Mouse (Mus musculus) lung, embryonic 15.5 days (tissue): ENCODE measurements around the gene Lrrc17. TPM values are rescaled to one million over a fixed set of nuclear protein-coding genes. Genes with fewer than 3 reads are reported as not detected.
"Not testable (repeated sequence)": the region's sequence is repeated elsewhere in the genome, so short reads cannot be mapped to it uniquely, and the experiment has no call there.

Experiments used
- ATAC-seq: fragments of 200-750 bp; cut with Nextera tagmentation; 2 replicates; pipeline ENCODE4 v1.8.0; 2017; ENCODE audit warnings: moderate number of reproducible peaks, borderline replicate concordance; ENCODE audit not compliant: low FRiP score, low TSS enrichment; ENCODE audit errors: extremely low read depth
- H3K27ac ChIP-seq: fragments of 300-500 bp; sonication (generic); 2 replicates; pipeline ENCODE4 v1.5.1; 2015; ENCODE audit warnings: moderate library complexity, mild to moderate bottlenecking, inconsistent platforms
- H3K27me3 ChIP-seq: fragments of 300-500 bp; sonication (generic); 2 replicates; pipeline ENCODE4 v1.6.1; 2015; ENCODE audit warnings: inconsistent platforms
- H3K36me3 ChIP-seq: fragments of 300-500 bp; sonication (generic); 2 replicates; pipeline ENCODE4 v1.6.1; 2015; ENCODE audit warnings: inconsistent platforms
- H3K4me1 ChIP-seq: fragments of 300-500 bp; sonication (generic); 2 replicates; pipeline ENCODE4 v1.6.1; 2015; ENCODE audit warnings: inconsistent platforms
- H3K4me2 ChIP-seq: fragments of 300-500 bp; sonication (generic); 2 replicates; pipeline ENCODE4 v1.6.1; 2015; ENCODE audit warnings: inconsistent platforms, mild to moderate bottlenecking, moderate library complexity
- H3K4me3 ChIP-seq: fragments of 300-500 bp; sonication (generic); 2 replicates; pipeline ENCODE4 v1.5.1; 2015; ENCODE audit warnings: mild to moderate bottlenecking, inconsistent platforms
- H3K9ac ChIP-seq: fragments of 300-500 bp; sonication (generic); 2 replicates; pipeline ENCODE4 v1.6.1; 2015; ENCODE audit warnings: inconsistent platforms
- H3K9me3 ChIP-seq: fragments of 300-500 bp; sonication (generic); 2 replicates; pipeline ENCODE4 v1.6.1; 2016; ENCODE audit warnings: inconsistent platforms
- WGBS: fragments of 180-500 bp; shearing (Covaris S2); methylation state at CpG from one replicate; pipeline ENCODE4 v1.1.7; 2015; 5-methylcytosine and 5-hydroxymethylcytosine counted together
- polyA plus RNA-seq: library from polyadenylated mRNA; unstranded; fragments of >200 nt; fragmentation: Nextera tagmentation; extraction: Ambion mirVana; gene quantifications from 2 replicates; pipeline ENCODE4 v1.2.1, GENCODE M21; 2015

Lrrc17 gene
- polyA plus RNA-seq, 1 experiment from 2014 or later = 54.0 TPM

GRCm38 (mm10) chr5:21575210-21575550 is 31.8 kb downstream of the Lrrc17 start:
- WGBS = 75% methylated on average over 13 of the region's 13 CpGs
- Histone ChIP-seq H3K4me3 (no peak overlapping the region), H3K9ac (no peak overlapping the region), H3K4me1 (no peaks in the 10 kb centered on the region), H3K36me3 (no peaks in the 10 kb centered on the region), H3K4me2 (no peak overlapping the region), H3K27me3 (no peaks in the 10 kb centered on the region), H3K27ac (no peak overlapping the region), H3K9me3 (no peaks in the 10 kb centered on the region)
- no peak for ATAC-seq

DNA sequence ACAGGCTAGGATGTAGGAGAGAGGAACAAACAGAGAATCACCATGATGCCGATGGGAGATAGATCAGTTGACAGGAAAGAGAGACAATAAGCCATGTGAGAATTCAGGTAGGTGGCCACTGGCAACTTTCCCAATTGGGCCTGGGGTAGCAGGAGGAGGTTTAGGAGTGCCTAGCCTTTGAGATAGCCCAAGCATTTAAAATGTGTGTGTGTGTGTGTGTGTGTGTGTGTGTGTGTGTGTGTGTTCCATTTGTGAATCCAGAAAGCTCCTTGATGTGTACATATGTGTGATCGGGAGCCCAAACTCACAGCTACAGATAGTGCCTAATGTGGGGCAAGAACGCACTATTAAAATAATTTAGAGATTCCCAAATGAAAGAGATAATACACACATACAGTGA is 34.8 kb downstream of the Lrrc17 start:
- Histone ChIP-seq H3K27ac (no peak overlapping the region), H3K27me3 (no peaks in the 10 kb centered on the region), H3K4me1 (no peaks in the 10 kb centered on the region), H3K4me2 (no peak overlapping the region), H3K4me3 (no peak overlapping the region), H3K9me3 (no peaks in the 10 kb centered on the region), H3K9ac (no peak overlapping the region), H3K36me3 (no peaks in the 10 kb centered on the region)
- no peak for ATAC-seq
- 86% methylated on average over 3 of the region's 3 CpGs for WGBS

GRCm38 (mm10) chr5:21586763-21587162 is 43.4 kb downstream of the Lrrc17 start:
- H3K4me3 ChIP-seq = no peak overlapping the region
- no peaks in the 10 kb centered on the region for H3K4me1 ChIP-seq
- no peak overlapping the region for H3K4me2 ChIP-seq
- no peaks in the 10 kb centered on the region for H3K9me3 ChIP-seq
- no peak overlapping the region for H3K27ac ChIP-seq
- no peak for ATAC-seq
- H3K27me3 ChIP-seq = no peaks in the 10 kb centered on the region
- no peaks in the 10 kb centered on the region for H3K36me3 ChIP-seq
- no peak overlapping the region for H3K9ac ChIP-seq
- WGBS = 55% methylated on average over 6 of the region's 6 CpGs

GRCm38 (mm10) chr5:21587683-21588082 is 44.3 kb downstream of the Lrrc17 start:
- no peaks in the 10 kb centered on the region for H3K36me3 ChIP-seq
- 67% methylated on average over 7 of the region's 7 CpGs for WGBS
- H3K4me2 ChIP-seq = no peak overlapping the region
- no peak overlapping the region for H3K4me3 ChIP-seq
- ATAC-seq = no peak
- H3K9ac ChIP-seq = no peak overlapping the region
- H3K27me3 ChIP-seq = no peaks in the 10 kb centered on the region
- no peaks in the 10 kb centered on the region for H3K4me1 ChIP-seq
- no peak overlapping the region for H3K27ac ChIP-seq
- no peaks in the 10 kb centered on the region for H3K9me3 ChIP-seq

GRCm38 (mm10) chr5:21588220-21588619 is 44.9 kb downstream of the Lrrc17 start:
- Histone ChIP-seq H3K4me1 (no peaks in the 10 kb centered on the region), H3K9ac (no peak overlapping the region), H3K9me3 (no peaks in the 10 kb centered on the region), H3K4me3 (no peak overlapping the region), H3K27me3 (no peaks in the 10 kb centered on the region), H3K4me2 (no peak overlapping the region), H3K36me3 (no peaks in the 10 kb centered on the region), H3K27ac (no peak overlapping the region)
- WGBS = 61% methylated on average over 13 of the region's 13 CpGs
- ATAC-seq = peak; percentile 46; the same call in 1 of the 2 replicates

GRCm38 (mm10) chr5:21592106-21592505 is 48.7 kb downstream of the Lrrc17 start:
- Histone ChIP-seq H3K9me3 (no peaks in the 10 kb centered on the region), H3K27me3 (no peaks in the 10 kb centered on the region), H3K4me3 (no peak overlapping the region), H3K9ac (no peak overlapping the region), H3K4me2 (no peak overlapping the region), H3K4me1 (no peaks in the 10 kb centered on the region), H3K36me3 (no peaks in the 10 kb centered on the region), H3K27ac (no peak overlapping the region)
- ATAC-seq = no peak
- 73% methylated on average over 2 of the region's 2 CpGs for WGBS

GRCm38 (mm10) chr5:21593201-21593709 is 49.9 kb downstream of the Lrrc17 start:
- H3K27me3 ChIP-seq = no peaks in the 10 kb centered on the region
- no peak overlapping the region for H3K9ac ChIP-seq
- no peaks in the 10 kb centered on the region for H3K4me1 ChIP-seq
- H3K4me3 ChIP-seq = no peak overlapping the region
- 87% methylated on average over 9 of the region's 9 CpGs for WGBS
- no peaks in the 10 kb centered on the region for H3K9me3 ChIP-seq
- no peak overlapping the region for H3K27ac ChIP-seq
- H3K36me3 ChIP-seq = no peaks in the 10 kb centered on the region
- no peak for ATAC-seq
- H3K4me2 ChIP-seq = no peak overlapping the region

DNA sequence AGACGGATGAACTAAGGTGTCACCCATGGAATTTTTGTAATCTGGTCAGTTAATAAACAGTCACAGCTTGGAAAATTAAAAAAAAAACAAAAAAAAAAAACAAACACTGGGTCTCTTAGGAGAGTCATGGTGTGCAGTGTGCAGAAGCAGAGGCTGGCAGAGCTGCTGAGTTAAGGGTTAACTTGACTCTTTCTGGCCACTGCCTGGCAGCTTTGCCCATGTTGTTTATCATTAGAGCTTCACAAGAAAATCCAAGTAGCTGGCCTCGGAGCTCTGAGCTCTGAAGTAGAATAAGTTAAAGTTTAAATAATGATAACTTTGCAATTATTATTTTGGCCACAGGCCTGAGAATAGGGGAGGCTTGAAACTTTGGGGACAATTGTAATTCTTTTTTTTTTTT is 56.2 kb downstream of the Lrrc17 start:
- not testable (repeated sequence) for ATAC-seq
- 46% methylated on average over 2 of the region's 2 CpGs for WGBS

GRCm38 (mm10) chr5:21599961-21600360 is 56.6 kb downstream of the Lrrc17 start:
- H3K4me1 ChIP-seq = no peaks in the 10 kb centered on the region
- H3K9ac ChIP-seq = no peak overlapping the region
- no peaks in the 10 kb centered on the region for H3K36me3 ChIP-seq
- no peak for ATAC-seq
- H3K27ac ChIP-seq = no peak overlapping the region
- no peak overlapping the region for H3K4me2 ChIP-seq
- 89% methylated on average over 4 of the region's 4 CpGs for WGBS
- H3K4me3 ChIP-seq = no peak overlapping the region
- H3K27me3 ChIP-seq = no peaks in the 10 kb centered on the region
- no peaks in the 10 kb centered on the region for H3K9me3 ChIP-seq

More for the DNA sequence above, 56.2 kb downstream of the Lrrc17 start:
- H3K4me1 ChIP-seq, H3K27ac ChIP-seq, H3K4me3 ChIP-seq, H3K4me2 ChIP-seq, H3K9me3 ChIP-seq, H3K27me3 ChIP-seq, H3K36me3 ChIP-seq, H3K9ac ChIP-seq: not testable (repeated sequence)

- no peaks in the 10 kb centered on the region for H3K9me3 ChIP-seq
- no peak overlapping the region for H3K4me2 ChIP-seq
- H3K4me1 ChIP-seq = no peaks in the 10 kb centered on the region
- no peak overlapping the region for H3K4me3 ChIP-seq
- 47% methylated on average over 6 of the region's 6 CpGs for WGBS
- ATAC-seq = no peak
- no peaks in the 10 kb centered on the region for H3K36me3 ChIP-seq
- H3K9ac ChIP-seq = no peak overlapping the region
- H3K27ac ChIP-seq = no peak overlapping the region
- no peaks in the 10 kb centered on the region for H3K27me3 ChIP-seq
Measured at GRCm38 (mm10) chr5:21605936-21606335, 62.6 kb downstream of the Lrrc17 start.

DNA sequence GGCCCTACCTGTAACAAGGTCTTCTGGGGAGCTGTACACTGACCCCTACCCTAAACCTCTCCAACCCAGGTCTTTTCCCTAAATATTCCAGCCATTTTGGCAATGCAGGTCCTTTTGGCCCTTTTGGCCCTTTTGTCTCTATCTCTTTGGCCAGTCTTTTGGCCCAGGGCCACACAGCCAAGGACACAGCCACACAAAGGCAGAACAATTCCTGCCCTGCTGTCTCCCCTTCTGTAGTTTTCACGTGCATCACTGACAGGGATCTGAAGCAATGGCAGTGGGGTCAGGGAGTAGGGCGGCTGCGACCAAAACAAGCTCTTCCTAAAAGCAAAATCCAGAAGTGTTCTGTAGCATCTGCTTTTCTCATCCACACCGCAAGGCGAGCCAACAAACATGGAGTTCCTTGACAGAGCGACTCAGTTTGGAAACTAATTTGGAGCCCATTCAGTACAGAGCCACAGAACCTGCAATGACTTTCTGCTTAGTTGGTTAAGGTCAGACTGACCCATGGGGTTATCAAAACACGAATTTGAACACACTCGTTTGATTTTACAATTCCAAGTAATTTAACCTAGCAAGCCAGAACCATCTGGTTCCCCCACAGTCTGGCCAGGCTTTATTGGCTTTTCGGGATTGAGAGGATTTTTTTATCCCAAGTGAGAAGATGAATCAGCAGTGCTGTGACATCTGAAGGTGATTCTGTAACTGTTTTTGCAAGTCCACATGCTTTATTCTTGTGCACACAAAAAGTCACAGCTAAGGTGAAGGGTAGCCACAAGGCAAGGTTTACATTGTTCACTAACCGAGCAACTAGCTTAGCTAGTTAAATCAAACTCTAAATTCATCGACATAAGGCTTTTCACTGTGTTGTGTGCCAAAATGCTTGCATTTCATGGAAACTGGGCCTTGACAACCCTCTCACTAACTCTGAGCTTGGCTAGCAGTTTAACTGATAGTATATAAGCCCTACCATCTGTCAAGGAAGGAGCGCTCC is 65.2 kb downstream of the Lrrc17 start:
- 66% methylated on average over 12 of the region's 12 CpGs for WGBS
- Histone ChIP-seq H3K9ac (no peak overlapping the region), H3K4me1 (no peaks in the 10 kb centered on the region), H3K9me3 (no peaks in the 10 kb centered on the region), H3K4me2 (no peak overlapping the region), H3K36me3 (no peaks in the 10 kb centered on the region), H3K27me3 (no peaks in the 10 kb centered on the region), H3K27ac (no peak overlapping the region), H3K4me3 (no peak overlapping the region)
- ATAC-seq = no peak

- Histone ChIP-seq H3K4me2 (no peak overlapping the region), H3K27ac (no peak overlapping the region), H3K9me3 (no peaks in the 10 kb centered on the region), H3K27me3 (no peaks in the 10 kb centered on the region), H3K4me1 (no peaks in the 10 kb centered on the region), H3K36me3 (no peaks in the 10 kb centered on the region), H3K9ac (no peak overlapping the region), H3K4me3 (no peak overlapping the region)
- WGBS = 60% methylated on average over 3 of the region's 3 CpGs
- ATAC-seq = no peak
Measured at GRCm38 (mm10) chr5:21610996-21611395, 67.6 kb downstream of the Lrrc17 start.
